Mouse (Mus musculus) erythroid progenitor cell, adult 5-6 weeks (primary cell): ENCODE results near the gene Adgrd1. TPM values are rescaled to one million over a fixed set of nuclear protein-coding genes. Genes with fewer than 3 reads are reported as not detected.

Source experiments
- ATAC-seq: replicated peaks from 2 replicates; pipeline ENCODE4 v1.8.0; 2016; ENCODE audit warnings: moderate number of reproducible peaks, mild to moderate bottlenecking, moderate TSS enrichment, inconsistent platforms; ENCODE audit not compliant: poor library complexity, low FRiP score, severe bottlenecking
- total RNA-seq, 2 experiments: library from RNA; stranded (forward) in 1 of 2; stranded (reverse) in 1 of 2; fragments of 150-400 nt in 1 of 2; fragments of 186-747, 209-891 nt in 1 of 2; gene quantifications; 2 replicates each; pipeline versions ENCODE4 v1.2.3 to v1.2.4; 2015 to 2017; ENCODE audit warnings: low replicate concordance in 2 of 2

The Adgrd1 gene
- total RNA-seq, 2 experiments from 2014 or later = 1.2 to 2.1 TPM

DNA sequence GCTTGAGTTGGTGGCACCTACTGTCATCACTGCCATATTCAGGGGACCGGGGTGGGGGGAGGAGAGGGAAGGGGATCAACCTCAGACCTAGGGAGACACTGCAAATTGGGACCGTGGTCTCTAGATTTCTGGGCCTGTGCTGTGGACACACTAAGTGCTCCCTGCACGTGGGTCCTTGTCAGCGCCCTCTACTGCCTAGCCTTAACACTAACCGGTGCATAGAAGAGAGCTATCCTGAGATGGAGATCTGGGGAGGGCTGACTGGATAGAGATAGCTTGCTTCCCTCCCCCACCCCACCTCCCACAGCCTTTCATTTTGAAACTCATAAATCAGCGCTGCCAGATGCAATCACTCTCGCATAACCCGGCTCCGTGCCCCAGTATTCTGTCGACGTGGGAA lies 139.8 kb downstream of the Adgrd1 start:
- ATAC-seq = no peak

DNA sequence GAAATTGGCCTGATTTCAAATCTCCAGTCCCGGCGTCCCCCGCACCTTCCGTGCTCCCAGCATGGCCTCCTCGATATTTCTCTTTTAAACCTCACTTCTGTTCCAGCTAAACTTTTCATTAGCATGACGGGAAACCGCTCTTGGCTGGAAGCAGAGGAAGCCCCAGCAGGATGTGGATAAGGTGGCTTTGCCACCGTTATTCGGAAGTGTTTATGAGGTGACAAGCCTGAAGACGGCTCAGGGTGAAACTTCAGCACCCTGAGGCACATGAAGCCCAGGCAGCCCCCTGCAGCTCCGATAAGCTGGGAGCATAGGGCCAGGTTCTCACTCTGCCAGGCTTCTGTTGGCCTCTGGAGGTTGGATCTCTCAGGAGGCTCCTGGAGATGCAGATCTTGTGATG lies 145.3 kb downstream of the Adgrd1 start:
- ATAC-seq = no peak

DNA sequence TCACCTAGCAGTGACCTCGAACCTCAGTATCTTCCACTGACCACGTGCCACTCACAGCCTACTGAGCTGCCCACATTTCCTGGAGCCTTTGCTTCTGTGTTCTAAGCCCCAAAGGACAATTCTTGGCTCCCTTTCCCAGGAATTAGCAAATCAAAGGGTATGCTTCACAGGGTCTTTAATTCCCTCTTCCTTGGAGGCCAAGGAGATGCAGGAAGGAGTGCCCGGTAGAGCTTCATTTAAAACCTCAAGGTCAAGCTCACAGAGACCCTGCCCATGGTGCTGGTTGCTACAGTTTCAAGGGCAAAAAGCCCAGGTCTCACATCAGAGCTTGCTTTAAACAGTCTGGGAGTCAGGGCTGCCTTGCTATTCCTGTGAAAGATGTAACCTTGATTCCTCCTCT lies 145.7 kb downstream of the Adgrd1 start:
- no peak for ATAC-seq

DNA sequence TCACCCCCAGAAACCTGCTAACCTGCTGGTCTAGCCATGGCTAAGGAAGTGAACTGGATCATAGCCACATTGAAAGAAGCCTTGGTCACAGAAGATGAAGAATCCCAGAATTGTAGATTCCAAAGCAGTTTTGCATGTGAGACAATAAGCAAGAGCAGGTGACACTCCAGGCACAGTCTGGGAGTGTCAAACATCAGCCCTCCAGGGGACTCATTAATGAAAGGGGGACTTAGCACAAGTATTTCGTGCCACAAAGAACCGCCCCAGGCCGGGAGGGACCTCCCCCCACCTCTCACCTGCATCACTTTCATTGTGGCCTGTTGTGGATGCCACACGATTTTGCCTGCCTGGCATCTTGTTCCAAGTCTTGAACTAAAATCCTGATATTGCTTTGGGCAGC lies 146.6 kb downstream of the Adgrd1 start:
- no peak for ATAC-seq

DNA sequence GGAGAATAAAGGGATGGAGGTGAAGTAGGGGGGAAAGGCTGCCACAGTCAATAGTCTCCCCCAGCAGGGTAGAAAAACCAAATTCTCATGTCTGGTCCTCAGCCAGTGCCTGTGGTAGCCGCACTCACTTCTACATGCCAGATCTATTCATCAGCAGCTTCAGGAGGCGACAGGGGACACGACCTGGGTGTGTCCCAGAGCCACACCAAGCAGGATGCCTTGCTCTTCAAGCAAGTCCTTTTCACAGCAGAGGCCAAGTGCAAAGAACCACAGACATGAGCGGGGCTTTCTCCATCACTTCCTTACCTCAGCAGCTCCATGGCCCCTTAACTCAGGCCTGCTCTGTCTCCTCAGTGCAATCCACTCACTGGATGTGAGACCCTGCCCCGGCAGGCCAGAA lies 147.8 kb downstream of the Adgrd1 start:
- ATAC-seq = no peak

DNA sequence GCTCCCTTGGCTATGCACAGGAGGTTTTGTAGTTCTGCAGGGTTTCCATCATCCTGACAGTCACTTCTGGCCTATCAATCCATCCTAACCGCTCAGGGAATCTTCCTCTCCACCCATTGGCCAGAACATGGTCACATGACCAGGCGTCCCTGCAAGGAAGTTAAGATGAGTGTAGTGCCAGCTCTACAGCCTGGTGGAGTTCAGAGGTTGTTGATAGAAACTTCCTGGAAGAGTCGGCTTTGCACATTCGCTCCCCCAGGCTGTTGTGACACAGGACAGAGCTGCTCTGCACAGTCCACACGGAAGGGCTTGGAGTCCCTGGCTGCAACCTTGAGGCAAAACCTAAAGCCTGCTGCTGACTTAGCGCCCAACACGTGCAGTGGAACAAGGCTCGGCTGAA lies 152.5 kb downstream of the Adgrd1 start:
- ATAC-seq = no peak

Other genes starting within 250 kb of the Adgrd1 start
- 1.3 TPM in 1 of 2 replicates, not detected in the other for gene Rimbp2, start 143.3 kb upstream of the Adgrd1 start, total RNA-seq (2015; ENCODE audit: low replicate concordance)
- not detected in 2 replicates for gene Rimbp2, start 143.3 kb upstream of the Adgrd1 start, total RNA-seq (2017; ENCODE audit: low replicate concordance)
- gene Stx2, start 88.2 kb upstream of the Adgrd1 start, total RNA-seq (2015; ENCODE audit: low replicate concordance) = 224 and 258 TPM in 2 replicates
- gene Stx2, start 88.2 kb upstream of the Adgrd1 start, total RNA-seq (2017; ENCODE audit: low replicate concordance) = 312 and 368 TPM in 2 replicates
- 305 and 343 TPM in 2 replicates for gene Ran, start 76.7 kb upstream of the Adgrd1 start, total RNA-seq (2015; ENCODE audit: low replicate concordance)
- 152 and 197 TPM in 2 replicates for gene Ran, start 76.7 kb upstream of the Adgrd1 start, total RNA-seq (2017; ENCODE audit: low replicate concordance)